Mouse (Mus musculus): ENCODE measurements at regions not wholly inside any gene's neighbourhood (a gene's known extent, or its start where the extent isn't known, plus 50 kb on each side); places are given as distances from the start of the nearest gene placed in this dataset.

DNA sequence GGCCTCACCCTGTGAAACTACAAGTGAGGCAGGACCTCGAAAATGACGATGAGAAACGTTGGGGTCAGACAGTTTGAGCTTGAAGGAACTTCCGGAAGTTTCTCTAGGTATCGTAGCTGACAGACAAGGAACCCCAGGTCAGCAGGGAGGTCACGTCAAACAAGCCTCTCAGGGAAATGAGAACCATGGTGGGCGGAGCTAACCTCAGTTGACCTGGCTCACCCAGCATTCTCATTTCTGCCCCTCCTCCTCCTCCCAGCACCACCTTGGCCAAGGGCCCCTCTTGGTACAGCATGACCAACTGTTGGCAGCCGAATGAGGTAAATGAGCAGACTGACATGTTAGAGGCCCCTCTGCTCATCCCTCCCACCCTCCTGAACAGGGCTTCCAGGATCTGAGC is 126.2 kb upstream of the Rpl38 start:
- H3K27ac ChIP-seq, result no peak overlapping the region
- H3K36me3 ChIP-seq (replicated peaks), result no peaks in the 10 kb centered on the region
- 72% methylated on average over 8 of the region's 8 CpGs for WGBS
- H3K9me3 ChIP-seq, result peaks cover 10% of the 10 kb centered on the region; the same call in 1 of the 2 replicates
- DNase-seq (ENCODE audit: extremely low spot score, low spot score), result no peak
- H3K4me3 ChIP-seq, result no peak overlapping the region
- peaks cover 29% of the 10 kb centered on the region for H3K4me1 ChIP-seq
- H3K27me3 ChIP-seq (ENCODE audit: poor library complexity, severe bottlenecking), result peaks cover 7% of the 10 kb centered on the region; the same call in 1 of the 2 replicates

DNA sequence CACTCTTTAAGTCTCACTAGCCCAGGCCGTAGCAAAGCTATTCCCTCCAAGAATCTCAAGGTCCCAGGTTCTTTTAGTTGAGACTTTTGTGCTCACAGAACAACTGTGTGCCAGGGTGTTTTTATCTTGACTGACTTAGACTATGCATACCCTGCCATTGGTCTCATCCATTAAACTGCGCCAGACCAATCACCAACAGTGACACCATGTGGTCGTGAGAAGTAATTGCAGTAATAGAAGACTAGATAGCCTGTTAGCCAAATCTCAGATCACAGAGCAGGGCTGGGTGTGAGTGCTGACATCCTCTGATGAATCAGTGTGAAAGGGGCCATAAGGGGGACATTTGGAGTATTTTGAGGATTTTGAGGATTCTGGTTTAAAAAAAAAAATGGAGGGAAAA is 127.8 kb upstream of the Rpl38 start:
- Histone ChIP-seq H3K36me3 (replicated peaks) (no peaks in the 10 kb centered on the region), H3K4me3 (no peak overlapping the region), H3K27me3 (ENCODE audit: poor library complexity, severe bottlenecking) (peaks cover 20% of the 10 kb centered on the region), H3K27ac (no peak overlapping the region), H3K4me1 (peaks cover 36% of the 10 kb centered on the region), H3K9me3 (peaks cover 10% of the 10 kb centered on the region; the same call in 1 of the 2 replicates)
- no peak for DNase-seq (ENCODE audit: extremely low spot score, low spot score)
- WGBS, result 69% methylated on average over 3 of the region's 3 CpGs

DNA sequence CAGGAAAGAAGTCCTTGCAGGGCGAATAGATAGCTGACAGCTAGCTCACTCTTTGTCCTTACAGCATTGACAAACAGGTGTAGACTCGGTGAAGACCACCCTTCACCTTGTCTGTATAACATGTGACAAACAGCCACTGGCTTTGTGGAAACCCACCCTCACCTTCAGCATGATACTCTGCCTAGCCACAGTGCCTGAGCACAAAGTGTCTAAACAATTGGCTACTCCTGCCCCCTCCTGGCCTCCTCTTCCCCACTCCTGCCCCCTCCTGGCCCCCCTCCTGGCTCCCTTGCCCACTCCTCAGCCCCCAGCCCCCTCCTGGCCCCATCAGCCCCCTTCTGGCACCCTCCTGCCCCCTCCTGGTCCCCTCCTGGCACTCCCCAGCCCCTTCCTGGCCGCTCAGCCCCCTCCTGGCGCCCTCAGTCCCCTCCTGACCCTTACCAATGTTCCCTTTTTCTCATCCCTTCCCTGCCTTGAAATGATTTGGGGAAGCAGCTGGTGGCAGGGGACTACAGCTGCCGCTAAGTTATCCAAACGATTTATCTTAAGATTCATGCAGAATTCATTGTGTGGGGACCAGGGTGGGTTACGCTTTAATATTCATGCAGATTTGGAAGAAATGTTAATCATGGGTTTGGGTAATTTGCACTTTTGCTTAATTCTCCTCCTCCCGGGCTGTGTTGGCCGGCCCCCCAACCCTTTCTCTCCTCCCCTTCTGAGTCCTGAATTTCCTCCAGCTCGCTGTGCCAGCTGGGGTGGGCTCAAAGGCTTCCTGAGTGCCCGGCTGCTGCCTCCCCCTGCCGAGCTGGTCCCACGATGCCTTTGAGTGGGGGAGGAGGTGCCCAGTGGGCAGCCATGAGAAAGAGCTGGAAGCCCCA is 131.5 kb upstream of the Rpl38 start:
- 19% methylated on average over 13 of the region's 13 CpGs for WGBS
- Histone ChIP-seq H3K4me3 (no peak overlapping the region), H3K4me1 (peaks cover 28% of the 10 kb centered on the region), H3K27me3 (ENCODE audit: poor library complexity, severe bottlenecking) (peaks cover 20% of the 10 kb centered on the region), H3K36me3 (replicated peaks) (no peaks in the 10 kb centered on the region), H3K27ac (peak overlapping the region; percentile 73), H3K9me3 (peaks cover 10% of the 10 kb centered on the region; the same call in 1 of the 2 replicates)
- no peak for DNase-seq (ENCODE audit: extremely low spot score, low spot score)

DNA sequence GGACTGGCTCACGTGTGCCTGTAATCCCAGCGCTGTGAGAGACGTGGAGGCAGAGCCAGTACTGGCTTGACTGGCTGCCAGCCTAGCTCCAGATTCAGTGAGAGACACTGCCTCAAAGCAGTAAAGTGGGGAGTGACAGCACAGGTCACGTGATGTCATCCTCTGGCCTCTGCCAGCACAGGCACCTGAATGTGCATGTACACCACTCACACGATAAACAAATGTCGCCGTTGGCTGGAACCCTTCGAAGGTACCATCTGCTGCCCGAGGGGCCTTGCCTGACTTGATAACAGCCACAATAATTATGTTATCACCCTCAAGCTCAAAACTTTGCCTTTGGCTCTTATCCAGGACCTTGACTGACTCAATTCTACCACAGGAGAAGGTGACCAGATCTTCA is 132.4 kb upstream of the Rpl38 start:
- Histone ChIP-seq H3K36me3 (replicated peaks) (no peaks in the 10 kb centered on the region), H3K27ac (0 out of 2 replicates have a peak overlapping the region, but pooled peaks have one; percentile 3), H3K27me3 (ENCODE audit: poor library complexity, severe bottlenecking) (peaks cover 20% of the 10 kb centered on the region), H3K4me3 (no peak overlapping the region), H3K4me1 (peaks cover 31% of the 10 kb centered on the region), H3K9me3 (peaks cover 7% of the 10 kb centered on the region; the same call in 1 of the 2 replicates)
- DNase-seq (ENCODE audit: extremely low spot score, low spot score), result no peak
- WGBS, result 89% methylated on average over 9 of the region's 9 CpGs

DNA sequence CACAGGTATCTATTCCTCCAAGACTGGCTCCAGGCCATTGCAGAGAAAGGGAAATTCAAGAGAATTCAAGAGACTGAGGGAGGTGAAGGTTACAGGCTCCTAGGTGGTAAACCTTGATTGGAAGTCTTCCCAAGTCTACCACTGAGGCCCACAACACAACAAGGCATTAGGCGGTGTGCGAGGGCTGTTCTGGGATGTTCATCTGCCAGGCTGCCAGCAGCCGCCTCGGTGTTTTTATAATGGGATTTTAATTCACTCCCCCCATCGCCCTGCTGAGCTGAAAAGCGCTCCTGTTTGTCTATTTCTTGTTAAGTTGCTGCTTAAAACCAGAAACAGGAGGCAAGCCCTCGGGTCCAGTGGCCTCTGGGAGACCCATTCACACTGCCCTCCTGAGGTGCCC is 133.9 kb upstream of the Rpl38 start:
- H3K4me3 ChIP-seq, result no peak overlapping the region
- H3K27ac ChIP-seq, result peak overlapping the region; percentile 25; the same call in 1 of the 2 replicates
- no peaks in the 10 kb centered on the region for H3K36me3 ChIP-seq (replicated peaks)
- H3K27me3 ChIP-seq (ENCODE audit: poor library complexity, severe bottlenecking), result peaks cover 20% of the 10 kb centered on the region
- H3K4me1 ChIP-seq, result peaks cover 32% of the 10 kb centered on the region
- H3K9me3 ChIP-seq, result no peaks in the 10 kb centered on the region
- no peak for DNase-seq (ENCODE audit: extremely low spot score, low spot score)
- 67% methylated on average over 7 of the region's 7 CpGs for WGBS

DNA sequence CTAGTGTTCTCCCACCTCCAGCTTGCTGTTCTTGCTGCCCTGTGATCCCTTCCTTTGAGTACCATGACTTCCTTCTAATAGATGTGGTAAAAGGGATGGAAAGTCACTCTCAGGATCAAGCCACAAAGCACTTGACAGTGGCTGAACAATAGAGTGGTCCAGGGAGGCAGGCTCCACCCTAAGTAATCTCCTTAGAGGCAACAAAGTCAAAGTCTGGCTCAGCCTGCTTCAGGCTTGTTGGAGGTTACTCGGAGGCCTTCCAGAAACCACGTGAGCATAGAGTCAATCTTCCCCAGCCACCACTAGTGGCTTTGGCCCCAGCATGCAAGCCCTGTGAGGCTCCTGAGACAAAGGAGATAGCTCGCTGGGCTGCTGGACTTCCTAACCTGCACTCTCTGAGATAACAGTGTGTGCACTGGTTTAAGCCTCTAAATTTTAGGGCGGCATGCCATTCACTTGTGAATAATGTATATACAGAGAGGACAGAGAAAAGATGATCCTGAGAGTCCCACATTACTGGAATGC is 137.0 kb upstream of the Rpl38 start:
- no peak overlapping the region for H3K27ac ChIP-seq
- peaks cover 23% of the 10 kb centered on the region for H3K4me1 ChIP-seq
- H3K36me3 ChIP-seq (replicated peaks), result no peaks in the 10 kb centered on the region
- 47% methylated on average over 4 of the region's 4 CpGs for WGBS
- no peak for DNase-seq (ENCODE audit: extremely low spot score, low spot score)
- peaks cover 6% of the 10 kb centered on the region; the same call in 1 of the 2 replicates for H3K27me3 ChIP-seq (ENCODE audit: poor library complexity, severe bottlenecking)
- no peak overlapping the region for H3K4me3 ChIP-seq
- H3K9me3 ChIP-seq, result no peaks in the 10 kb centered on the region

DNA sequence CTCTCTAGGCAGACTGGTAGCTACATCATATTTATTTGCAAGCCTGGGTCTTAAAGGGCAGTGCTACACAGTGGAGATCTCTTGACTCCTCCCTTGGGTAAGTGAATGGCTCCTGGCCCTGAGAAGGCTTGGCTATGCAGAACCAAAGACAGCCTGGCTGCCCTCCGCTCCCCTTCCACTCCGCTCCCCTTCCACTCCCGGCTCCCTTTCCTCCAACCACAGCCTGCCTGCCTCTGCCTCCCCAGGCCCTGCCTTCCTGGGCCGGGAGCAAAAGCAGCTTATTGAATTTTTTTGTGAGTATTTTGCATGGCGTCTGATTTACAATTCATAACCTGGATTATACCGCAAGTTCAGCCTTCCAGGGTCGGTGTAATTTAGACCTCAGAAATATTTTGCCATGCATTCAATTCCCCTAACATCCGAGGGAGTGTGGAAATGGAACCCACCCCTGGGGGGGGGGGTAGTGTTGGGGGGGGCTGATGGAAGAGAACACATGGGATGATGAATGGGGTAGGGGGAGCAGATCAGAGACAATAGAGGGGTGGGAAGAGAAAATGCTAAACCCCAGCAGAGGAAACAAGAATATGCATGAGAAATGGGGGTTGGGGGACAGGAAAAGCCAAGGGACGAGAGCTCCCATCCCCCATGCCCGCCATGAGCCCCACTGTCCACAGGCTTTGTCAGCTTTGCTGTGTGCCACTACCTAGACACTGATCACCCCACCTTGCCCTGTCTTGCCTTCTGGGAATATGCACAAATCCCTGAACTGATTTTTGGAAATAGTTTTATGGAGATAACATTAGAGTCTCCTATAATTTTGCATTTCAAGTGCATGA is 139.2 kb upstream of the Rpl38 start:
- H3K27ac ChIP-seq, result no peak overlapping the region
- H3K27me3 ChIP-seq (ENCODE audit: poor library complexity, severe bottlenecking), result no peaks in the 10 kb centered on the region
- H3K9me3 ChIP-seq, result no peaks in the 10 kb centered on the region
- DNase-seq (ENCODE audit: extremely low spot score, low spot score), result no peak
- 57% methylated on average over 10 of the region's 10 CpGs for WGBS
- H3K4me1 ChIP-seq, result peaks cover 14% of the 10 kb centered on the region
- H3K36me3 ChIP-seq (replicated peaks), result no peaks in the 10 kb centered on the region
- H3K4me3 ChIP-seq, result no peak overlapping the region

DNA sequence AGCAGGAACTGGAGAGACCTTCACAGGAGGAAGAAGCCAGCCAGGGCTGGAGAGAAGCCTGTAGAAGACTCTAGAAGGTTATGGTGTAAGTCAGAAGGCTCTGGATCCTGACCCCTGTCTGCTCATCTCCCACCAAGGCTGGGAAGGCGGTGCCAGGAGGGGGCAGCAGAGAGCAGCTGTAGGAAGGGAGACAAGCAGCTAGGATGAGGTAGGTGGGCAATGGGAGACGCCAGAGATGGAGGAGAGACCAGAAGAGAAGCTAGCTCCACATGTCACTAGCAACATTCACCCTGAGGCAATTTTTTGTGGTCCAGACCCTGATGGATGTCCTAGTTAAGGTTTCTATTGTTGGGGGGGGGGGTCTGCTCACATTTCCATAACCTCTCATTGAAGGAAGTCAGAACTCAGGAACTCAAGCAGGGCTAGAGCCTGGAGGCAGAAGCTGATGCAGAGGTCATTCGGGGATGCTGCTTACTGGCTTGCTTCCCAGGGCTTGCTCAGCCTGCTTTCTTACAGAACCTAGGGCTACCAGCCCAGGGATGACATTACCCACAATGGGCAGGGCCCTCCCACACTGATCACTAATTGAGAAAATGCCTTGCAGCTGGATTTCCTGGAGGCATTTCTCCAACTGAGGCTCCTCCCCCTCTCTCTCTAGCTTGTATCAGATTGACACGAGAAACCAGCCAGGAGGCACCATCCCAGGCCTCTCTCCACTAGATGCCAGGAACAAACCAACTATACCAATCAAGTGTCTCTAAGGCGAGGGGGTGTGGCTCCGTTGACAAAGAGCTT is 144.7 kb upstream of the Rpl38 start:
- peak; percentile 79 for DNase-seq (ENCODE audit: extremely low spot score, low spot score)
- Histone ChIP-seq H3K4me3 (no peak overlapping the region), H3K9me3 (no peaks in the 10 kb centered on the region), H3K4me1 (peaks cover 8% of the 10 kb centered on the region), H3K27me3 (ENCODE audit: poor library complexity, severe bottlenecking) (0 out of 2 replicates have a peak, but pooled peaks cover 5% of the 10 kb centered on the region), H3K27ac (no peak overlapping the region), H3K36me3 (replicated peaks) (no peaks in the 10 kb centered on the region)
- 49% methylated on average over 6 of the region's 6 CpGs for WGBS

DNA sequence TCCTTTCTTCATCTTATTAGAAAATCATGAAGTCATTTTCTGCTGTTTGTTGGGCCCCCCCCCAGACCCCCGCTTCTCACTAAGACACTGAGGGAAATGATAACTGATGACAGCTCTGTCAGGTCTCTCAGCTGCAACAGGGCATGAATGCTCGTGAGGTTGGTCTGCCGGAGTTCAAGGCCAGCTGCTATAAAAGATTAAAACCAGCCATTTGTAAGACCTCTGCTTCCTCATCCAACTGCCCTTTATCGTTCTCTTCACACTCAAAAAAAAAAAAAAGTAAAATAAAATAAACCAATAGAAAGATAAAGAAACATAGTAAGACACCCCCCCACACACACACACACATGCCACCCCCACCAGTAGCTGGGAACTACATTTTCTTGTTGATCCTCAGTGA is 153.0 kb upstream of the Rpl38 start:
- H3K4me3 ChIP-seq, result no peak overlapping the region
- whole genome bisulfite sequencing, result 75% methylated on average over 4 of the region's 4 CpGs
- DNase-seq (ENCODE audit: extremely low spot score, low spot score), result no peak
- H3K9me3 ChIP-seq, result no peaks in the 10 kb centered on the region
- H3K4me1 ChIP-seq, result peaks cover 42% of the 10 kb centered on the region
- H3K27ac ChIP-seq, result no peak overlapping the region
- no peaks in the 10 kb centered on the region for H3K36me3 ChIP-seq (replicated peaks)
- H3K27me3 ChIP-seq (ENCODE audit: poor library complexity, severe bottlenecking), result peaks cover 32% of the 10 kb centered on the region

DNA sequence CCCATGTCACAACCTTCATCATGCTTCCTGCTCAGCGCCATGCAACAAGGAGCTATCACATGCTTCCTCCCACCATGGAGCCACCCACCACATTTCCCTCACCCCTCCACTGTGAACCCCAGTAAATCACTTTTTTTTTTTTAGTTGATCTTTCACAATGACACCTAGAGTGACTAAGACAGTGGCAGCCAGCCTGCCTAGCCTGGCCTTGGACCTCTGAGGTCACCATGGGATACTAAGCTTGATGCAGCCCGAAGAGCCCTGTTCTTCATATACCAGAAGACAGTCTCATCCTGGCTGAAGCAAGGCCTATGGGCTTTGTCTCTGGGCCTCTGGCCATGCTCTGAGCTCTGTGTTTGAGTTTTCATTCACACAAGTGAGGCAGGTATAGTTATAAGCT is 154.2 kb upstream of the Rpl38 start:
- WGBS, result 87% methylated on average over 2 of the region's 2 CpGs
- H3K9me3 ChIP-seq, result no peaks in the 10 kb centered on the region
- no peaks in the 10 kb centered on the region for H3K36me3 ChIP-seq (replicated peaks)
- H3K4me3 ChIP-seq, result no peak overlapping the region
- peaks cover 42% of the 10 kb centered on the region for H3K4me1 ChIP-seq
- no peak for DNase-seq (ENCODE audit: extremely low spot score, low spot score)
- H3K27me3 ChIP-seq (ENCODE audit: poor library complexity, severe bottlenecking), result peaks cover 32% of the 10 kb centered on the region
- H3K27ac ChIP-seq, result no peak overlapping the region

DNA sequence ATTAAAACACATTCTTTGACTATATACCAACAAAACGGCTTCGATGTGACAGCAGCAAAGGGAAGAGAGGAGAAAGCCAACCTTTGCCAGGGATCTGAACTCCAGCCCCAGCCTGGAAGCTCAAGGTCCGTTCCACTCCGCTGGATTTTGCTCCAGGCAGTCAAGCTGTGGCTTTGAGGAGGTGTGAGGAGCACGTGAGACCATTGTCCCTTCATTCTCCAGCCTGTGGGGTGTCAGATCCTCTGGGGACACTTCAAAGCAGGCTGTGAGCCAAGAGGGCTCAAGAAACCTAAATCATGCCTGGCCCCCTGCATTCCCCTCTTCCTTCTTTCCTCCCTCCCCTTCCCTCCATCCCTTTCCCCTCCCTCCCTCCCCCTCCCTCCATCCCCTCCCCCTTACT is 154.9 kb upstream of the Rpl38 start:
- Histone ChIP-seq H3K36me3 (replicated peaks) (no peaks in the 10 kb centered on the region), H3K4me3 (no peak overlapping the region), H3K4me1 (peaks cover 42% of the 10 kb centered on the region), H3K27ac (no peak overlapping the region), H3K27me3 (ENCODE audit: poor library complexity, severe bottlenecking) (peaks cover 32% of the 10 kb centered on the region), H3K9me3 (no peaks in the 10 kb centered on the region)
- DNase-seq (ENCODE audit: extremely low spot score, low spot score), result no peak
- 23% methylated on average over 5 of the region's 5 CpGs for WGBS

DNA sequence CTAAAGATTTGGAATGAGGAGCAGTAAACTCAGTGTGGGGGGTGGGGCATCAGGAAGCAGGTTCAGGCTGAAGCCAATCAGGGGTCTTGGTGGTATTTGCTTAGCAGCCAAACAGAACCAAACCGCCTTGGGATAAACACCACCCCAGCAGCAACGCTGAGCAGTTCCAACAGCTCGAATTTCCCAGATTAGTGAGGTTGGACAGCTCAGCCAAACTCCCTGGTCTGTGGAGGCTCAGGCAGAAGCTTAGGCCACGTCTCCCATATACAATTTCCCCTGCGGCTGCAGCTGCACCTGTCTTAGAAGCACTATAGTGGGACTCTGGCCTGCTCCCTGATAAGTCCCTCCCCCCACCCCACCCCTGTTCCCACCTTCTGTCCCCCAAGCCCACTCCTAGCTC is 156.3 kb upstream of the Rpl38 start:
- no peak overlapping the region for H3K27ac ChIP-seq
- no peak overlapping the region for H3K4me3 ChIP-seq
- peaks cover 32% of the 10 kb centered on the region for H3K27me3 ChIP-seq (ENCODE audit: poor library complexity, severe bottlenecking)
- peaks cover 42% of the 10 kb centered on the region for H3K4me1 ChIP-seq
- WGBS, result 15% methylated on average over 5 of the region's 5 CpGs
- DNase-seq (ENCODE audit: extremely low spot score, low spot score), result no peak
- no peaks in the 10 kb centered on the region for H3K36me3 ChIP-seq (replicated peaks)
- peaks cover 5% of the 10 kb centered on the region; the same call in 1 of the 2 replicates for H3K9me3 ChIP-seq

All from forebrain, embryonic 10.5 days (tissue).